Mouse (Mus musculus) lung, postnatal 0 days (tissue): Measurements from ENCODE around the gene Ambp. TPM values are rescaled to one million over a fixed set of nuclear protein-coding genes. Genes with fewer than 3 reads are reported as not detected.

ENCODE experiments used
- ATAC-seq: fragments of 200-750 bp; cut with Nextera tagmentation; 2 replicates; pipeline ENCODE4 v1.8.0; 2017; ENCODE audit warnings: moderate library complexity
- DNase-seq: peaks from one replicate; pipeline ENCODE4 v3.0.0-alpha.2; 2016; ENCODE audit warnings: low spot score
- H3K27ac ChIP-seq: fragments of 300-500 bp; sonication (generic); 2 replicates; pipeline ENCODE4 v1.5.1; 2014; ENCODE audit warnings: antibody characterized with exemption, mild to moderate bottlenecking, low read length, mixed read lengths
- H3K27me3 ChIP-seq: fragments of 300-500 bp; sonication (generic); replicated peaks from 2 replicates; pipeline ENCODE4 v1.6.1; 2014; ENCODE audit warnings: low read length, mixed read lengths; ENCODE audit not compliant: insufficient read depth
- H3K36me3 ChIP-seq: fragments of 300-500 bp; sonication (generic); 2 replicates; pipeline ENCODE4 v1.6.1; 2014; ENCODE audit warnings: low read length, mixed read lengths; ENCODE audit not compliant: insufficient read depth
- H3K4me1 ChIP-seq: fragments of 300-500 bp; sonication (generic); 2 replicates; pipeline ENCODE4 v1.6.1; 2014; ENCODE audit warnings: antibody characterized with exemption, low read depth, low read length, mixed read lengths; ENCODE audit not compliant: insufficient read depth
- H3K4me2 ChIP-seq: fragments of 300-500 bp; sonication (generic); replicated peaks from 2 replicates; pipeline ENCODE4 v1.6.1; 2014; ENCODE audit warnings: low read depth, mild to moderate bottlenecking, low read length, moderate library complexity, mixed read lengths
- H3K4me3 ChIP-seq: fragments of 300-500 bp; sonication (generic); 2 replicates; pipeline ENCODE4 v1.5.1; 2014; ENCODE audit warnings: low read depth, low read length
- H3K9ac ChIP-seq: fragments of 300-500 bp; sonication (generic); replicated peaks from 2 replicates; pipeline ENCODE4 v1.6.1; 2014; ENCODE audit warnings: low read depth, mild to moderate bottlenecking
- H3K9me3 ChIP-seq: fragments of 300-500 bp; sonication (generic); 2 replicates; pipeline ENCODE4 v1.6.1; 2016; ENCODE audit warnings: low read length, mixed read lengths
- CTCF ChIP-seq: IDR thresholded peaks from 2 replicates; pipeline ENCODE4 v1.5.1; 2016; ENCODE audit warnings: antibody characterized with exemption, mild to moderate bottlenecking
- EP300 ChIP-seq: IDR thresholded peaks from 2 replicates; pipeline ENCODE4 v1.6.1; 2016; ENCODE audit warnings: antibody characterized with exemption, mild to moderate bottlenecking, control low read depth
- WGBS: fragments of 180-500 bp; shearing (Covaris S2); extraction: QIAGEN DNeasy Blood & Tissue Kit; methylation state at CpG from one replicate; pipeline ENCODE4 v1.1.7; 2014; 5-methylcytosine and 5-hydroxymethylcytosine counted together
- polyA plus RNA-seq: library from polyadenylated mRNA; unstranded; fragments of >200 nt; fragmentation: Nextera tagmentation; extraction: Ambion mirVana; gene quantifications from 2 replicates; pipeline ENCODE4 v1.2.1, GENCODE M21; 2015

The Ambp gene
- polyA plus RNA-seq, 1 experiment from 2014 or later = 0.33 TPM

DNA sequence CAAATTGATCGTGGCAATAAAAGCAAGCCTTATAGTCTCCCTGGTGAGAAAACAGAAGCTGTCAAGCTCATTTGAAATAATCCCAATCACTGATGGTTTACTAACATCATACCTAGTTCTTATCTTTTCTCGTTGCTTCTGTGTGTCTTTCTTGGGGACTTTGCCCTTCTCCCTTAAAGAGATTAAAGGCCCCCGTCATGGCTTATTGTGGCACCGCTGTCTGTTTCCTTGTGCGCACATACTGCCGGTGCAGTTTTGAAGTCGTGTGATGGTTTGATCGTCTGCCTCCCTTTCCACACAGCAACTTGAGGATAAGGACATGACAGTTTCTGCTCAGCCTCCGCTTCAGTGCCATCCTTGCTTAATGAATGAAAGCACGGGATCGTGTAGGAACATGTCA, 54.1 kb downstream of the Ambp start:
- no peak for DNase-seq
- H3K4me3 ChIP-seq = no peak overlapping the region
- H3K27me3 ChIP-seq = no peaks in the 10 kb centered on the region
- ATAC-seq = no peak
- 89% methylated on average over 11 of the region's 11 CpGs for WGBS
- H3K27ac ChIP-seq = no peak overlapping the region
- peaks cover 6% of the 10 kb centered on the region; the same call in 1 of the 2 replicates for H3K36me3 ChIP-seq
- no peak overlapping the region for H3K4me2 ChIP-seq
- TF ChIP-seq EP300 (no peak), CTCF (no peak)
- no peaks in the 10 kb centered on the region for H3K9me3 ChIP-seq
- H3K4me1 ChIP-seq = no peaks in the 10 kb centered on the region
- H3K9ac ChIP-seq = no peak overlapping the region

DNA sequence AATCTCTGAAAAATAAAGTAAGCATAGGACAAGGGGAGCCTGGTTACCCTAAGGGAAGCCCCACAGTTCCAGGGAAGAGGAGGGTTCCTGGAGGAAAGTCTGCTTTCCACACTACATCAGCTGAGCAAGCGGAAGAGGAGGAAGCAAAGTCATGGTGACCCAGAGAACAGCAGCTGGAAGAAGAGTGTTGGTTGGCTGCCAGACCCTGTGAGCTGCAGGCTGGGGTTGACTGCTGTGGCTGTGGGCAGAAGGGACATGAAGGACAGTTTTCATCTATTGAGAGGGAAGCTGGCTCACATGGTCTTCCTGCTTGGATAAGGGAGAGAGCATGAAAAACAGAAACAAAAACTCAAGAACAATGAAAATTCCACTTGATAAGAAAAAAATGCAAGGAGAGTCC, 57.0 kb downstream of the Ambp start:
- WGBS = 58% methylated on average over 1 of the region's 1 CpGs

More for the DNA sequence above, 57.0 kb downstream of the Ambp start:
- DNase-seq (peak; percentile 17), ATAC-seq (0 out of 2 replicates have a peak, but pooled peaks have one; percentile 26)
- H3K9me3 ChIP-seq = no peaks in the 10 kb centered on the region
- H3K27me3 ChIP-seq = no peaks in the 10 kb centered on the region
- no peak overlapping the region for H3K9ac ChIP-seq
- H3K27ac ChIP-seq = no peak overlapping the region
- no peaks in the 10 kb centered on the region for H3K4me1 ChIP-seq
- no peak overlapping the region for H3K4me3 ChIP-seq
- H3K36me3 ChIP-seq = no peaks in the 10 kb centered on the region
- TF ChIP-seq EP300 = no peak
- TF ChIP-seq CTCF = no peak
- no peak overlapping the region for H3K4me2 ChIP-seq

Other genes starting within 250 kb of the Ambp start
- gene Zfp618, start 189.2 kb downstream of the Ambp start, polyA plus RNA-seq = 7.2 and 7.9 TPM in 2 replicates
- gene Kif12, start 17.3 kb upstream of the Ambp start, polyA plus RNA-seq = not detected in 2 replicates
- 7.2 and 9.1 TPM in 2 replicates for gene Col27a1, start 59.2 kb upstream of the Ambp start, polyA plus RNA-seq
- 4.0 and 5.7 TPM in 2 replicates for gene Orm1, start 189.8 kb upstream of the Ambp start, polyA plus RNA-seq
- 0.21 TPM in 1 of 2 replicates, not detected in the other for gene Orm3, start 201.4 kb upstream of the Ambp start, polyA plus RNA-seq
- gene Orm2, start 207.7 kb upstream of the Ambp start, polyA plus RNA-seq = 0.21 and 0.46 TPM in 2 replicates
- gene Akna, start 248.6 kb upstream of the Ambp start, polyA plus RNA-seq = 5.7 and 6.4 TPM in 2 replicates